Mouse (Mus musculus) frontal cortex, adult (tissue): Measurements from ENCODE around the gene Asb18.

Experiments used
- ATAC-seq: cut with Nextera tagmentation; 2 replicates; pipeline ENCODE4 v1.9.2; 2017; ENCODE audit warnings: mild to moderate bottlenecking, moderate library complexity, mixed read lengths; ENCODE audit not compliant: low TSS enrichment

Gene Asb18

DNA sequence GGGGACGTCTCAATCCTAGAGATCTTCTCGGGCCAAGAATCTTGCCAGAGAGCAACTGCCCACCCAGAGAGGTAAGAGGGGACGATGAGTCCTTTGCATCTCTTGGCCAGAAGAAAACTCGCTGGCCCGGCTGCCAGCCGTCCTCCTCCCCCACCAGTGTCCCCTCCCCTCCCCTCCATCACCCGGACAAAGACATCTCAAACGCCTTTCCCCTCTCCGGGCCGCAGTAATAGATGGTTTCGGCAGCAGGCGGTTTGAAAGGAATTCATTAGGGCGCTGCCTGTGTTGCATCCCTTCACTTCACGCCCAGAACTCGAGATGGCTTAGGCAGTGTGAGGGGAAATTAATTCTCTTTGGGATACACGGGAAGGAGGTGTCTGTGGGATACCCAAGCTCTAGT, 81.8 kb downstream of the Asb18 start:
- ATAC-seq: no peak

DNA sequence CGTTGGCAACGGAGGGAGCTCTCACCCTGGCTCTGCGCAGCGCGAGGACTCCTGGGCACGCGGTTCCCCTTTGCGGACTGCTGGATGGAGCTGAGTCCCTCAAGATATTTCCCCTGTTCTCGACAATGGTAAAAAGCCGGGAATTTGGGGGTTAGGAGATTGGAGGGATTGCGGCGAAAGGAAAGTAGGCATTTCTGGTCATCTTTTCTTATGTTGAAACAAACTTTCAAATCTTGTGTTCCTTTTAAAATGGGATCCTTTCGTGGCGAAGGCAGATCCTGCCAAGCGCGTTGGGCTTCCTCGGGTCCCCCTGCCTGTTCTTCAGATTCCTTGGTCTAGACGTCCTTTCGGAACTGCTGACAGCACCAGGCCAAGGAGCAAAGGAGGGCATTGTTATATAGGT, 82.4 kb downstream of the Asb18 start:
- no peak for ATAC-seq

DNA sequence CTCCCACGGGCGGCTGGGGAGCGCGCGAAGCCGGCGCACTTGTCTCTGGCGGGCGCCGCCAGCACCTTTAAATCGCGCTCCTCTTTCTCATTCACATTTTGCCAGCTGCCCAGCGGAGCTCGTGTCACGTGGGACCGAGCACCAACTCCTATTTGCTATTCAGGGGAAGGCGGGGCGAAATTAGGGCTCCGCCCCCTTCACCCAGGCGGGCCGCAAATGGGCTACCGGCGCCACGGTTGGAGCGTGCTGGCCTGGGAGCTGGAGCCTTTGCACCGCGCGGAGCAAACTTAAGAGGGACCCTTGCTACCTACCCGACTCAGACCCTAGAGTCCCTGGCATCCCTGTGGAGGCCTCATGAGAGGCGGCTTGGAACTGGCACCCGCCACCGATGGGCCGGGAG, 83.3 kb downstream of the Asb18 start, which contains the start of gene Gbx2:
Gene Gbx2, minus strand, starts transcription at position 60 of the 400 bp plus-strand sequence.
- no peak for ATAC-seq

DNA sequence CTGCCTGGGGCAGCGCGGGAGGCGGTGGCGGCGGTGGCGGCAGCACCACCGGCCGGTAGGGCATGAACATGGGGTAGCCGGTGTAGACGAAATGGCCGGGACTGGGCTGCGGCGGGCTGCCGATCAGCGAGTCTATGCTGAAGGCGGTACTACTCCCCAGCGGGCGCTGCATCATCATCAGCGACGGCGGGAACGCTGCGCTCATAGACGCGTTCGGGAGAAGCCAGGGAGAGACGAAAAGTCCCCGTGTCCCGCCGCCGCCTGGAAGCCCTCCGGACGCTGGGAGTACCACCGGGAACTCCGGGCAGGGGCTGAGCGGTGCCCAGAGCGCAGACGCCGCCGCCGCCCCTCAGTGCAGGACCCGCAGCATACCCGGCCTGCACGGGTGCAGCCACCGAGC, 83.9 kb downstream of the Asb18 start:
- ATAC-seq: no peak

DNA sequence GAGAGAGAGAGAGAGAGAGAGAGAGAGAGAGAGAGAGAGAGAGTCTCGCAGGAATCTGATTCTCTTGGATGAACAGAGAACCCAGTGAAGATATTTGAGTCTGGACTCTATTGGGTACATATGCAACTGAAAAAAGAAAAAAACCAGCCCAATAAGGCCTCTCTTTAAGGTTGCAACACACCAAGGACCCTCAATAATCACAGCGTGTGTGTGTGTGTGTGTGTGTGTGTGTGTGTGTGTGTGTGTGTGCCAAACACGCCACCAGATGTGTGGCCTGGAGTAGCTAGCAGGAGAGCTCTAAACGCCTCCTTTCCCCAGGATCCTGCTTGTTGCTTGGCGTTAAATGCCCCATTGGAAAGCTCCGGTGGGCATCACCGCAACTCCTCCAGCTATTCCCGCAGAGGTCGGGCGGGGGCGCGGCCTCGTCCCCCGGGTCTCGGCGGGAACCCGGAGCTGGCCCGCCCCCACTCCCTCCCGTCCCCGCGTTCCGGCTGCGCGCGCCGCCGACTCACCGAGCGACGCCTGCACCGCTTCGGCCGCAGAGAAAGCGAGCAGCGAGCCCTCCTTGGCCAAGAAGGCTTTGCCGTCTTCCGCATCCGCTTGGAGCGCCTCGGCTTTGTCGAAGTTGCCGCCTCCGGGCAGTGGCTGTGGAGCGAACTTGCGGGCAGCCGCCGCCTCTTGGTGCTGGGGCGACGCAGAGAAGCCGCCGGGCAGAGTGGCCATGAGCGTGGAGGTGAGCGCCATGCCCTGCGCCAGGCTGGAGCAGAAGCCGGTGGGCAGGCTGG, 84.6 kb downstream of the Asb18 start:
- ATAC-seq: no peak

DNA sequence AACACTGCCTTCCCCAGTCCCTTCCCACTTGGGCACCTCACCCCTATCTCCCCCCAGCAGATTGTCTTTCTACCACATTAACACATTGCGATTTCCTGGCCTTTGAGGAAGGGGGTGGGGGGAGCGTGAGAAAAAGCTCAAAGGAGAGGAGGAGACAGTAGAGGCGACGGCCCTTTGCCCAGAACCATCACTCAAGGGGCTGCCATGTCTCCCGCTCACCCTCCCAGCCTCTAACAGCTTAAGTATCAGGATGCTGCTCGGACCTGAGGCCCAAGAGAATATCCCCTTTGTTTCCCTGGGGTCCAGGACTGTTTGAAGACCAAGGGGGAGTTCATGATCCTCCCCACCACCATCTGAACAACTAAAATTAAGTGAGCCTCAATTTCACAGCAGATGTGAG, 85.3 kb downstream of the Asb18 start:
- no peak for ATAC-seq

DNA sequence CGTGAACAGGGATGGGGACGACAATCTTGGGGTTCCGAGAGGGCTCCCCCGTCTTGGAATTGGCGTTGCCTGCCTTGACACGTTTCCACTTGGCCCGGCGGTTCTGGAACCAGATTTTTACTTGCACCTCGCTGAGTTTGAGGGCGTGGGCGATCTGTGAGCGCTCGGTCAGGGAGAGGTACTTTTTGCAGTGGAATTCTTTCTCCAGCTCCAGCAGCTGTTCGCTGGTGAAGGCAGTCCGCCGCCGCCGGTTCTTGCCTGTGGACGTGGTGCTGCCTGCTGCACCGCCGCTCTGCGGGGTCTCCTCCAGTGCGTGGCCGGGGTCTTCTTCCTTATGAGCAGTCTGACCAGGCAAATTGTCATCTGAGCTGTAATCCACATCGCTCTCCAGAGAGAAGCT, 85.8 kb downstream of the Asb18 start:
- no peak for ATAC-seq

DNA sequence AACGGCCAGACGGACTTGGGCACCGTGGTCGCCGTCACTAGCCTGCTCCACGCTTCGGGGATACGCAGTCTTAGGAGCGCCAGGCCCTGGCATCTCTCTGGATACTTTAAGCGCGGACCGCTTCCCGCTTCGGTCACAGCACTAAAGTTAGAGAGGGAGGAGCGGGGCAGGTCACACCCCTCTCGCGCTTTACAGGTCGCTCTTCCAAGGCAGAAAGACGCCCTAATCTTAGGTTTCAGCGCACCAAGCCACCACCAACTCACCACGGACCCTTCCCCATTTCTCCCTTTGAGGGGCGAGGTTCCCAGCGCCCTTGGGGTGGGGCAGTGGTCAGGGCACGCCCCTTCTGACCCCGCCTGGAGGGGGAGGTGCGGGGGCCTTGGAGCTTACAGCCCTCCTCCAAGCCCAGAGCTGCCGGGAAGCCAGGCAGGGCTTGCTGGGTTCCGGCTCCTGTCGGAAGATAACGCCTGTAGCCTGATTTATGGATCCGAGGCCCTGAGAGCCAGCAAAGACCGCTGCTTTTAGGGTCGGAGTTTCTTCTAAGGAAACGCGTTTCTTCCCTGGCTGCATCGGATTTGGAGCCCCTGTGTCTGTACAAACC, 87.3 kb downstream of the Asb18 start:
- ATAC-seq: no peak

DNA sequence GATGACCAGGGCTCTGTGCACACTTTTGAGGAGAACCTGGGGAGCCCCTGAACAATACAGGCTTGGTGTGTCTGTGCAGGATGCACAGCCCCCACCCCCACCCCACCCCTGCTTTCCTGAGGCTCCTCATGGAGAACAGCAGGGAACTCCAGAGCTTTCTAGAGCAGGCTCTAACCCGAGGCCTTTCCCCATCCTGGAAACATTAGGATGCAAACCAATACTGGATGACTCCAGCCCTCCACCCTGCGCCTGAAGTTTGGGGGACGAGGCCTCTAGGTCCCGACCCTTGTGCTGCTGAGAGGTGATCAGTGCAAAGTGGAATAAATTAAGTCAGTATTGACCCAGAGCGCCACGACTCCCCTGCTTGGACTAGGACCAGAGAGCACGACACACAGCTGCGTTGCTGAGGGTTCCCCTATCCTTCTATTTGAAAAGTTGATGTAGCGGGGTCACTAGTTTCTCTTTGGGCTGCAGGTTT, 87.8 kb downstream of the Asb18 start:
- ATAC-seq: no peak

DNA sequence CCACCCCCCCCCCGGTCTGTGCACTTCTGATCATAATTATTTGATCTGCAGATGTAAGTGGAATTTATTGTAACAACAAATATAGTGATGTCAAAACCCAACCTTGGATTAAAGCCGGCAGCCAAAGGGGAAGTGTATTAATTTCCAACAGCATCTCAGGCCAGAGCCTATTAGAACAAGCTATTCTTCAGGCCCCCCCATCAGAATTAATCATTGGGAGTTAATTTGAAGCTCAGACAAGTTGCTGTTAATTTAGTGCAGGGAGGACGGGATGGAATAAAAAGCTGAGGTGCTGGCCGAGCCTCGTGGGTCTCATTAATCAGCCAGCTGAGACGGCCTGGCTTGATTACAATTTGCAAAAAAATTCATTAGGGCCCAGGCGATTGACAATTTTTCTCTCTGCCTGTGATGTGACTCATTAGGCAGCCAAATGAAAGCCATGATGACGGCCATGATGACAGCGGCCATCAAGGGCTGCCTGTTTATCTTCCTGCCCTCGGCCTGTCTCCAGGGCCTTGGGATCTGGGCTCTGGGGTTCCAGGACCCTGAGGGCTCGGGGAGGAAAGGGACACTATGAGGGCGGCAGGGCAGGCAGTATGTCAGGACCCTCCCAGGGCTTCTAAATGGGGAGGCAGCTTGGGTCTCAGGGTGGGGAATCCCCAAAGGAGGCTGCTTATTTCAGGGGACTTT, 88.8 kb downstream of the Asb18 start:
- no peak for ATAC-seq

DNA sequence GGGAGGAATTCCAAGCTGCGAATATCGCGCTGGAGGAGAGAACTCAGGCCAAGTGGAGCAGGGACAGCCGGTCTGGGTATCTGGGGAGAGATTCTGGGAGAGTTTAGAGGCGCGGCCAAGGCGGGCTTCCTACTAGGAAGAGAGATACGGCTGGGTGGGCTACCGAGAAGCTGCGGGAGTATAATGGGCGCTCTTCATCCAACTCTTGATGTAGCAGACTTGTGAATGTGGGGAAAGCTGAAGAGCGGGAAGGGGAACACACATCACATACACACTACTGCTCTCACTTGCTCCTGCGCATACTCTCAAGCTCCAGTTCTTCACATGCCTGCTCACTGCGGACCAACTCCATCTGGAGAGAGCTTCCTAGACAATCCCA, 90.8 kb downstream of the Asb18 start:
- ATAC-seq: no peak

DNA sequence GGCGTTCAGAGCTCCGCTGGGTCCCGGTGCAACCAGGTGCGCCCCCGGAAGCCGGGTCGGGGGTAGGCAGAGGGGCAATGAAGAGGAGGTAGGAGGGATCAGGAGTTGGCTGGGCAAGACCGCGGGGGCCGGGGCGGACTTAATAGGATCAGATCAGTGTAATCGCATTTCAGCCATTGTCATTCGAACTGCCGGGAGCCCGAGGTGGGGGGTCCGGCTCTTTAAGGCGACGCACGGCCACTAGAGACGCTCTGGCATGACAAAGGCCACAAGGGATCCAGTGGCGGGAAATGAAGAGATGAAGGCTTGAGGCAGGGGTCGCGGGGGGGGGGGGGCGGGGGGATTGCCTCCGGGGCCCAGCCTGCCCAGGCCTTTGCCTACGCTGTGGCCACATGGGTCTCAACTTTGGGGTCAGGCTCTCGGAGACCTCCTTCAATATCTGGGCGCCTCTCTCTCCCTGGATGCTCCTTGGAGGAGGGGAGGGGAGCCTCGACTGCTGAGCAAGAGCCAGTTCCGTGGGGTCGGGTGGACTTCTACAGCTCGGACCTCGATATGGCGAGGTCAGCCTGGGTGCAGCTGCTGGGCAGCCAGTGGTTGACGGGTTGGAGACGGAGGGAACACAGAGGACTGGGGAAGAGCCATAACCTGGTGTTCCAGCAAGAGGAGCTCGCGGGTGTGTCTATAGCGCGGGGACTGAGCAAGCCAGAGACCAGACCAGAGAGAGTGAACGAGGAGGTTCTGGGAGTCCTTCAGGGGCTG, 91.4 kb downstream of the Asb18 start:
- no peak for ATAC-seq

DNA sequence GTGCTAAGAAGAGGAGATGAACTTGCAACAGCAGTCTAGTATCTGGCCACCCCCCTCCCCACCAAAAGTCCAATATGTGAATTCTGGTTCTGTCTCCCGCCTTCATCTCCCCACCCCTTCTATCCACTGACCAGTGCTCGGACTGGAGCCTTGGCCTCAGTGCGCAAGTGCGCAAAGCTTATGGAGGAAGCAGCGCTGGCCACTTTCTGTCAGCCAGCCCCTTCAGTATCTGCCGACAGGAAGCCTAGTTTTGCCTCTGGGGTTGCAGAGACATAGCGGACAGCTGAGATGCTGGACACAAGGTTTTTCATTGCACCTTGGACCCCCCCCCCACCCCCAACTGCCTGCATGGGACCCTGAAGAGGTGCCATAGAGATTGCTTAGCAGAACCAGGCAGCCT, 92.2 kb downstream of the Asb18 start:
- no peak for ATAC-seq

DNA sequence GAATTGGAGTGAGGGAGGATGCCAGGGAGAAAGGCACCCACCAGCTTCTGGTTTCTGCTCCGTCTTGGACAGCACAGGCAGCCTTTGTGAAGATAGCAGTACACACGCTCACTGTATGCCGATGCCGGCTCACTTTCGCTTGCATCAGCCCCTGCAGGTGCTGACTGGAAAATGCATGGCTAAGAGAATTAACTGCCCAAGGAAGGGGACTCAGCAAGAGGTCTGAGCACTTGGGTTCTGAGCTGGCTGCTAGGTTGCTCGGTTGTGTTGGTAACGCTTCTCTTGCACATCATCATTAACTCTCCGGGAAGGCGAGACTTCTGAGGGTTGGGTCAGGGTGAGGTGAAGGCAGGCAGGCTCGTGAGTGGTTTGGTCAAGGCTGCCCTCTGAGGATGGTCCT, 92.7 kb downstream of the Asb18 start:
- no peak for ATAC-seq

DNA sequence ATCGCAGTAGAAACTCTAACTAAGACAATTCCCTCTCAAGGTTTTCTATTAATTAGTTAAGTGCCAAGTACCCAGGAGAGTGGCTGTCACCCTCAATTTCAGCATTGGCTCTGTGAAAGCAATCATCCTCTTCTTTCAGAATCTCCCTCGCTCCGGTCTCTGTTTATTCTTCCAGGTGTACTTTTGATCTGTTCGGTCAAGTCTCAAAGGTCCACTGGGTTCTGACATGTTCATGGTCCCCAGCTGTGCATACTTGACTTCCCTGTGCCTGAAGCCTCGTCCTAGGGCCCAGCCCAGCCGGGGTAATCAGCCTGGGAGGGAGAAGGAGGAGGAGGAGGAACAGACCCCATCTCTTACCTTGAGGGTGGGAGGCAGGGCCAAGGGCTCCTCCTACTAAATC, 95.3 kb downstream of the Asb18 start:
- ATAC-seq: no peak

DNA sequence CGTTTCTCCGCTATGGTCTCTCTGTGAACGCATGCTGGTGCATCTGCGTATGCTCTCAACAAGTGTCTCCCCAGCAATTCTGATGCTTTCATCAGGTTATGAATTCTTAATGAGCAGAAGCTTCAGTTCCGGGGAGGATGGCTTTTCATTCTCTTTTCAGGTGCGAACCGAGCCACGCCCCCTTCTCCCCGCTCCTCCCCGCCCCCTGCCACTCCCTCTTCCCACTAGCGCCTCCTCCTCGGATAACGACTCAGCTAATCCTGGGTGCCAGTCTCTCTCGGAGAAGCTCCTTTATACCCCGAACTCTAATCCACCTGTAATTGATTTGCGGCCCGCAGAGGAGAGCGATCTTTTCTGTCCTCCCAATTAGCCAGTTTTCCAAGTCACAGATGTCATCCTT, 96.4 kb downstream of the Asb18 start:
- no peak for ATAC-seq

DNA sequence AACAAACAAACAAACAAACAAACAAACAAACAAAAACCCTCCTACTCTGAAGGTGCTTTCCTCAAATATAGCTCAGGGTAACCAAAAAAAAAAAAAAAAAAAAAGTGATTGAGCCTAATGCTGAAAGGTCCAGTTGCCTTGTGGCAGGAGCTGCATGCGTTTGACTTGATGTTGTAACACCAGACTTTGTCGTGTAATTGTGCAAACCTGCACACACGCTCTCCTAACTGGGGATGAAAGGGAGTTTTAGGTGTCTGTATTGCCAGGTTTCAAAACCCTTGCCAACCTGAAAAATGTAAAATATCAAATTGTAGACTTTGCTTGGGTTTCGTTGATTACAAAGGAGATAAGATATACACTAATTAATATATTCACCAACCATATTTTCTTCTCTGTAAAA, 100.9 kb downstream of the Asb18 start:
- no peak for ATAC-seq

DNA sequence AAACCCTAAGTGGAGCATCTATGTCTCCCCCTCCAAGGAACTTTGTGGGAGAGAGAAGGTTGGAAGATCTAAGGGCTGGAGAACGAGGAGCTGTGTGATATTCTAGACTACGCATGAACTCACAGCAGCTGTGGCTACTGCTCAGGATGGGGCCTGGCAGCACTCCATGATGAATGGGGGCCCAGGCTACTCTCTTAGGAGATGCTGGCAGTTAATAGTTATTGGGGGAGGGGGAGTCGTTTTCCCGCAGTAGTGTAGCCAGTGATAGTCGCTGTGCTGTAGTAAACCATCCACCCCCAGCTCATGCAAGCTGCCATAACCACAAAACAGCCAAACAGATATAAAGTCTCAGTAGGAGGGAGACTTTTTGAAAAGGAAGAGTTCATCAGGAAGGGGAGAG, 102.1 kb downstream of the Asb18 start:
- no peak for ATAC-seq

DNA sequence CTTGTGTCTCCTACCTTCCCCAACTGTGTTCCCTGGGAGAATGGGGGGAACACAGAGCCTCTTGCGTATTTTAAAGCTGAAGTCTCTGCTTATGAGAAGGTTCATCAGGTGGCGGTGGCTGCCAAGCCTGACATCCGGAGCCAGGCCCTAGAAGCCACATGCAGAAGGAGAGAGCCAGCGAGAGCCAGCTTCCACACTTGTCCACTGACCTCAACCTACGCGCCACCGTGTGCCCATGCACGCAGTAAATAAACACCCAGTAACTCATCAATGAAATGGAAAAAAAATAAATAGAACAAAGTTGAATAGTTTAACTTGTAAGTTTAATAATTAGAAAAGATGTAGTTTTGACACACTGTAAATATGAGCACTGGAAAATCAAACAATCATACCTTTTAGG, 104.7 kb downstream of the Asb18 start:
- ATAC-seq: no peak

DNA sequence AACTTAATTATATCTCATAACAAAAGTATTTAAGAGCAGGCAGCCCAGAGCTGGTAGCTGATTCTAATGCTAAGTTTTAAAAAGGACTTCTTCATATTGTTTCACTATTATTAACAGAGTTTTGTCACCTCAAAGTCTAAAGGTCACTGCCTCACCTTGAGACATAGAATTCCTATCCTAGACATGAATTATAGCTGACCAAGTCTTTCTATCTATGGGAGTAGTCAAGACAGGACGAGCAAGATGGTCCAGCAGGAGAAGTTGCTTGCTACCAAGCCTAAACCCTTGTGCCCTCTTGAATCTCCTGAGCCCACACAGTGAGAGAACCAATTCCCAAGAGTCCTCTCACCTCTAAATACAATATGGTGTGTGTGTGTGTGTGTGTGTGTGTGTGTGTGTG, 111.8 kb downstream of the Asb18 start:
- ATAC-seq: no peak

DNA sequence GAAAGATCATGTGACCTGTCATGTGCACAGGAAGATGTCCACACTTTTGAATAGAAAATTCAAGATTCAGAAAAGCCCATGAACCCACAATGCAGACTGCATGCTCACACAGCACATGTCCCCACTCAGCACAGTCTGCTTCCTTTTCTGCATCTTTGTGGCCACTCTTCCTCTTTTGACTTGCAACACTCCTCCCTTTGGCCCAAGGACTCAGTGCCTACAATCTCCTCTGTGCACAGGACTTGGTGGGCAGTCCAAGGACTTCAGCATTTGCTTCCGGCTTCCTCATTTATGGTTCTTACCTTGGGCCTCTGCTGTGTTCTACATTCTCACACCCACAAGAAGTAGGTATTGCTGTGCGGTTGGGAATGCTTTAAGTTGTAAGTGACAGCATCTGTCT, 112.2 kb downstream of the Asb18 start:
- no peak for ATAC-seq

DNA sequence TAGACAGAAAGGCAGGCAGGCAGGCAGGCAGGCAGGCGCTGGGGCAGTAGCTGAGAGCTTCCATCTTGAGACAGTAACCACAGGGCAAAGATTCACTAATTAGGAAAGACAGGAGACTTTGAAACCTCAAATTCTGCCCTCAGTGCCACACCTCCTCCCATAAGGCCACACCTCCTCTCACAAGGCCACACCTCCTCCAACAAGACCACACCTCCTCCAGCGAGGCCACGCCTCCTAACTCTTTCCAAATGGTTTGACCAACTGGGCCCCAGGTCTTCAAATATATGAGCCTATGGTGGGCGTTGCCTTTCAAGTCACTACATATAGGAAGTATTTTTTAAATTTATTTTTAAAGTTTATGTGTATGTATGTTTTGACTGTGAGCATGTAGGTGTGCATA, 113.1 kb downstream of the Asb18 start:
- no peak for ATAC-seq
